Mouse (Mus musculus): Measurements from ENCODE around the gene Cdk20. TPM values are rescaled to one million over a fixed set of nuclear protein-coding genes. Genes with fewer than 3 reads are reported as not detected.

Cdk20 gene
- polyA plus RNA-seq (2014; fragmentation: Illumina TruSeq; extraction: RNeasy Lipid Tissue Mini Kit (QIAGEN cat#74804); ENCODE audit: low read depth, low replicate concordance), result 0.57 TPM

GRCm38 (mm10) chr13:64432017-64432995 lies at the start of gene Cdk20:
TSS of gene Cdk20 (plus strand) at chr13:64432314.

Other genes starting within 250 kb of the Cdk20 start
- gene Cdc14b, start 157.0 kb upstream of the Cdk20 start, polyA plus RNA-seq (2014; fragmentation: Illumina TruSeq; extraction: RNeasy Lipid Tissue Mini Kit (QIAGEN cat#74804); ENCODE audit: low read depth, low replicate concordance), result 35.2 TPM
- 105 TPM for gene Aaed1, start 119.6 kb upstream of the Cdk20 start, polyA plus RNA-seq (2014; fragmentation: Illumina TruSeq; extraction: RNeasy Lipid Tissue Mini Kit (QIAGEN cat#74804); ENCODE audit: low read depth, low replicate concordance)
- gene Ctsl, start 61.4 kb upstream of the Cdk20 start, polyA plus RNA-seq (2014; fragmentation: Illumina TruSeq; extraction: RNeasy Lipid Tissue Mini Kit (QIAGEN cat#74804); ENCODE audit: low read depth, low replicate concordance), result 399 TPM
- gene Fam240b, start 65.5 kb downstream of the Cdk20 start, polyA plus RNA-seq (2014; fragmentation: Illumina TruSeq; extraction: RNeasy Lipid Tissue Mini Kit (QIAGEN cat#74804); ENCODE audit: low read depth, low replicate concordance), result not detected